ENCODE assay signal across 1 mouse cellular context in the genomic region with DNA sequence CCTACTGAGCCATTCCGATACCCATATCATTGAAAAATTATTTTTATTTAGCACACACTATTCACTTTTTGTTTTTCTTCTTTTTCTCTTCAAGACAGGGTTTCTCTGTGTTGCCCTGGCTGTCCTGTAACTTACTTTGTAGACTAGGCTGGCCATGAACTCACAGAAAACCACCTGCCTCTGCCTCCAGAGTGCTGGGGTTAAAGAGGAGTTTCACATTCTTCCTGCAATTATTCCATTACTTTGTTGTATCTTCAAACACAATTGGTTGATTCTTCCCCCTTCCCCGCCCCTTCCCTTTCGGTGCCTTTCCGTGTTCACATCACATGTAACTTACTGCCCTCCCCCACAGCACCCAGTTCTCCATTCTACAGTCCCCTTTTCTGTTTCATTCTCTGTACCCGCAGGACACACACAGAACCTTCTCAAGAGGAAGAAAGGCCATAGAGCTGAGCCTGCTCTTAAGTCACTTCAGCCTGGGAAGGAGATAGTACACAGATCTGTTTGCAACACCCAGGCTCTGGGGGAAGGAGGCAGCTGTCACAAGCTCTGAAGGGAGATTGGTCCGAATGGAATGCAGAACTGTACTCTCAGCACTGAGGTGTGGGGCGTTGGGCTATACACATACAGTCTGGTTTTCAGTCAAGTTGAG.
A peak's percentile ranks its signal among the peaks of the same experiment; 100 is the strongest.
TF ChIP-seq lines count a peak whose summit lies in the region.

No protein-coding gene starts in this region.

TF ChIP-seq in CH12.LX, 34 proteins besides CTCF, POLR2A, EP300 and RAD21 (continued from another document):
- TF ChIP-seq NELFE (IDR thresholded peaks at IDR 0.05; ENCODE audit: low read depth, low read length) (peak; percentile 77), MAZ (IDR thresholded peaks at IDR 0.05; ENCODE audit: low read depth, low read length) (peak; percentile 75), ELF1 (IDR thresholded peaks at IDR 0.05; ENCODE audit: low read depth, low read length) (peak; percentile 73), MAFK (IDR thresholded peaks at IDR 0.05; ENCODE audit: insufficient replicate concordance, low read length) (no peak), CHD1 (IDR thresholded peaks at IDR 0.05; ENCODE audit: low read depth, low read length) (0 out of 2 replicates have a peak, but pooled peaks have one; percentile 65), JUN (IDR thresholded peaks at IDR 0.05; ENCODE audit: insufficient read depth, low read depth, low read length) (no peak)
TF ChIP-seq in CH12.LX: peak in this region for 23.
